Mouse (Mus musculus): ENCODE measurements at regions not wholly inside any gene's neighbourhood (a gene's known extent, or its start where the extent isn't known, plus 50 kb on each side); places are given as distances from the start of the nearest gene placed in this dataset.

GRCm38 (mm10) chr6:103405961-103406360 is 104.4 kb upstream of the Chl1 start:
- no peaks in the 10 kb centered on the region for H3K27me3 ChIP-seq (ENCODE audit: control insufficient read depth, insufficient read depth, low read length, poor library complexity, severe bottlenecking)
- no peaks in the 10 kb centered on the region for H3K36me3 ChIP-seq (ENCODE audit: control insufficient read depth, insufficient read depth, low read length, poor library complexity, severe bottlenecking)
- no peak for DNase-seq (ENCODE audit: low read depth, low spot score)

GRCm38 (mm10) chr6:103414888-103415287 is 95.5 kb upstream of the Chl1 start:
- H3K36me3 ChIP-seq (ENCODE audit: control insufficient read depth, insufficient read depth, low read length, poor library complexity, severe bottlenecking) = no peaks in the 10 kb centered on the region

GRCm38 (mm10) chr6:103421013-103421933 is 89.1 kb upstream of the Chl1 start:
- H3K27me3 ChIP-seq (ENCODE audit: control insufficient read depth, insufficient read depth, low read length, poor library complexity, severe bottlenecking) = no peaks in the 10 kb centered on the region
- no peaks in the 10 kb centered on the region for H3K36me3 ChIP-seq (ENCODE audit: control insufficient read depth, insufficient read depth, low read length, poor library complexity, severe bottlenecking)
- DNase-seq (ENCODE audit: low read depth, low spot score) = no peak

More at GRCm38 (mm10) chr6:103414888-103415287, 95.5 kb upstream of the Chl1 start:
- no peaks in the 10 kb centered on the region for H3K27me3 ChIP-seq (ENCODE audit: control insufficient read depth, insufficient read depth, low read length, poor library complexity, severe bottlenecking)
- DNase-seq (ENCODE audit: low read depth, low spot score) = no peak

- Histone ChIP-seq H3K27me3 (ENCODE audit: control insufficient read depth, insufficient read depth, low read length, poor library complexity, severe bottlenecking) (no peaks in the 10 kb centered on the region), H3K36me3 (ENCODE audit: control insufficient read depth, insufficient read depth, low read length, poor library complexity, severe bottlenecking) (no peaks in the 10 kb centered on the region)
- no peak for DNase-seq (ENCODE audit: low read depth, low spot score)
Observed at GRCm38 (mm10) chr6:103430933-103431594, 79.3 kb upstream of the Chl1 start.

- DNase-seq (ENCODE audit: low read depth, low spot score) = no peak
- H3K36me3 ChIP-seq (ENCODE audit: control insufficient read depth, insufficient read depth, low read length, poor library complexity, severe bottlenecking) = no peaks in the 10 kb centered on the region
- H3K27me3 ChIP-seq (ENCODE audit: control insufficient read depth, insufficient read depth, low read length, poor library complexity, severe bottlenecking) = no peaks in the 10 kb centered on the region
Observed at GRCm38 (mm10) chr6:103431595-103431957, 78.8 kb upstream of the Chl1 start.
